Mouse (Mus musculus): ENCODE measurements around the gene Art4. TPM values are rescaled to one million over a fixed set of nuclear protein-coding genes. Genes with fewer than 3 reads are reported as not detected.

Art4 gene
- total and polyA plus RNA-seq, 3 experiments: 0.50 to 0.60 TPM; not detected in 1

DNA sequence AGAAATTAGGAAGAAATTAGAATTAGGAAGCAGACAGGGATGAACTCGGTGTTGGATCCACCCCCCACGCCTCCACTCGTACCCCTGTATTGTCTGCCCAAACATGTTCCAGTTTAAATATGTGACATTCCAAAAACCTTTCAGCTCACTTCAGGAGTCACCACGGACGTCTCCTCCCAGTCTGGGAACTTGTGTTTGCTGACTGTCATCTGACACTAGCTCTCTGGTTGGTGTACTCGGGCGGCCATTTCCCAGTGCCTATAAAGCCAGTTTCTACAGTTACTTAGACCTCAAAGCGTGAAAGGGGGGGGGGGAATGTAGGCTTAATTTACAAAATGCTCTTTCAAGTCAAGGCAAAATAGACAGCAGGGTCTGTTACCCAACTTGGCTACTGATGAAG lies 24.1 kb upstream of the Art4 start:
- Histone ChIP-seq H3K27me3 (ENCODE audit: control insufficient read depth in 1 of 2, insufficient read depth in 2 of 2, low read length in 2 of 2) (no peaks in the 10 kb centered on the region; a peak in 1 of 4 replicates), H3K79me2 (ENCODE audit: control insufficient read depth, insufficient read depth, low read length, poor library complexity) (no peaks in the 10 kb centered on the region), H3K4me1 (ENCODE audit: control insufficient read depth in 1 of 2, insufficient read depth in 2 of 2, low read length in 2 of 2) (no peaks in the 10 kb centered on the region), H3K9me3 (replicated peaks; ENCODE audit: insufficient read depth, low read length) (no peaks in the 10 kb centered on the region), H3K4me3 (ENCODE audit: control insufficient read depth in 1 of 2, insufficient read depth in 1 of 2, low read depth in 2 of 2, low read length in 2 of 2) (no peak overlapping the region), H3K9ac (ENCODE audit: control insufficient read depth, low read depth, low read length, poor library complexity, severe bottlenecking) (no peak overlapping the region), H3K27ac (ENCODE audit: control insufficient read depth, low read depth, low read length) (no peak overlapping the region), H3K36me3 (ENCODE audit: control insufficient read depth in 1 of 2, insufficient read depth in 2 of 2, low read length in 2 of 2) (no peaks in the 10 kb centered on the region)
- DNase-seq (ENCODE audit: low read depth, low spot score): no peak
- TF ChIP-seq SIN3A (IDR thresholded peaks at IDR 0.05; ENCODE audit: low read length) (no peak), MYC (IDR thresholded peaks at IDR 0.05; ENCODE audit: low read depth, low read length) (no peak), NRF1 (IDR thresholded peaks at IDR 0.05; ENCODE audit: insufficient read depth, low read depth, low read length, poor library complexity, severe bottlenecking) (no peak), POLR2AphosphoS2 (IDR thresholded peaks at IDR 0.05; ENCODE audit: low read length) (no peak), POLR2AphosphoS5 (IDR thresholded peaks at IDR 0.05; ENCODE audit: borderline replicate concordance, low read depth, low read length) (no peak), CTCF (IDR thresholded peaks at IDR 0.05 in 2 of 3, conservative IDR thresholded peaks at IDR 0.05 in 1 of 3; ENCODE audit: control insufficient read depth in 1 of 3, insufficient read depth in 1 of 3, low read depth in 2 of 3, low read length in 3 of 3, poor library complexity in 1 of 3, severe bottlenecking in 1 of 3) (no peak), USF1 (IDR thresholded peaks at IDR 0.05; ENCODE audit: low read depth, low read length) (no peak), GATA1 (IDR thresholded peaks at IDR 0.05; ENCODE audit: low read depth, low read length) (no peak), MYB (IDR thresholded peaks at IDR 0.05; ENCODE audit: low read depth, low read length) (no peak), BHLHE40 (IDR thresholded peaks at IDR 0.05; ENCODE audit: borderline replicate concordance, low read depth, low read length) (no peak), KAT2A (conservative IDR thresholded peaks at IDR 0.05; ENCODE audit: low read depth, low read length) (no peak), TBP (IDR thresholded peaks at IDR 0.05; ENCODE audit: low read depth, low read length) (no peak), UBTF (IDR thresholded peaks at IDR 0.05; ENCODE audit: borderline replicate concordance, insufficient read depth, low read depth, low read length) (no peak), POLR2A (IDR thresholded peaks at IDR 0.05; ENCODE audit: control insufficient read depth in 1 of 2, insufficient read depth in 1 of 2, low read depth in 1 of 2, low read length in 2 of 2, poor library complexity in 1 of 2) (no peak), SMC3 (IDR thresholded peaks at IDR 0.05; ENCODE audit: low read depth, low read length) (no peak), ZNF384 (IDR thresholded peaks at IDR 0.05; ENCODE audit: low read depth, low read length) (no peak), USF2 (IDR thresholded peaks at IDR 0.05; ENCODE audit: borderline replicate concordance in 1 of 2, insufficient read depth in 1 of 2, low read depth in 1 of 2, low read length in 2 of 2) (no peak), TAL1 (IDR thresholded peaks at IDR 0.05; ENCODE audit: low read length) (no peak)

DNA sequence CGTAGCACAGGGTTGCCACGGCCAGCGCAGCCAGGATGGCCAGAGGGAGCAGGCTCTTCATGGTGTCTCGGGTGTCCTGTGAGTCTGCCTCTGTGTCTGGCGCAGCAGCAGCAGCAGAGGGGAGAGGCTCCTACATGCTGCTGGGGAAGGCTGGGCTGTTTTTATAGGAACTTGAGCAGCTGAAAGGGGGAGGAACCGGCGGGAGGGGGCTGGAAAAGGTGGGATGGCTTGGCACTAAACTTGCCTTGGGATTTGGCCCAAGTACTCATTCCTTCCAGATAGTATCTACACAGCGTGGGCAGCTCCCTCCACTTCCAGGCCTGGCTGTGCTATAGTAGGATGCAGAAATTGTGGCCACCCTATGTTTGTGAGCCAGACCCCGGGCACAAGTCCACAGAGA lies 18.1 kb upstream of the Art4 start, which contains the start of gene Mgp:
TSS of gene Mgp (minus strand) at position 154 of the 400 bp plus-strand sequence.
- H3K4me1 ChIP-seq (ENCODE audit: control insufficient read depth in 1 of 2, insufficient read depth in 2 of 2, low read length in 2 of 2): no peaks in the 10 kb centered on the region
- no peak within 1 kb of the TSS for H3K27ac ChIP-seq (ENCODE audit: control insufficient read depth, low read depth, low read length)
- H3K9me3 ChIP-seq (replicated peaks; ENCODE audit: insufficient read depth, low read length): no peaks in the 10 kb centered on the region
- no peak within 1 kb of the TSS for H3K9ac ChIP-seq (ENCODE audit: control insufficient read depth, low read depth, low read length, poor library complexity, severe bottlenecking)
- H3K4me3 ChIP-seq (ENCODE audit: control insufficient read depth in 1 of 2, insufficient read depth in 1 of 2, low read depth in 2 of 2, low read length in 2 of 2): no peak within 1 kb of the TSS
- H3K79me2 ChIP-seq (ENCODE audit: control insufficient read depth, insufficient read depth, low read length, poor library complexity): no peaks in the 10 kb centered on the region
- H3K27me3 ChIP-seq (ENCODE audit: control insufficient read depth in 1 of 2, insufficient read depth in 2 of 2, low read length in 2 of 2): peaks cover 0 to 8% of the 10 kb centered on the region in 2 experiments; a peak in 3 of 4 replicates
- TF ChIP-seq E2F4 (IDR thresholded peaks at IDR 0.05; ENCODE audit: borderline replicate concordance, low read depth, low read length) (no peak), RCOR1 (IDR thresholded peaks at IDR 0.05; ENCODE audit: low read depth, low read length) (no peak), POLR2AphosphoS5 (IDR thresholded peaks at IDR 0.05; ENCODE audit: borderline replicate concordance, low read depth, low read length) (no peak), CTCF (IDR thresholded peaks at IDR 0.05 in 2 of 3, conservative IDR thresholded peaks at IDR 0.05 in 1 of 3; ENCODE audit: control insufficient read depth in 1 of 3, insufficient read depth in 1 of 3, low read depth in 2 of 3, low read length in 3 of 3, poor library complexity in 1 of 3, severe bottlenecking in 1 of 3) (no peak), USF2 (IDR thresholded peaks at IDR 0.05; ENCODE audit: borderline replicate concordance in 1 of 2, insufficient read depth in 1 of 2, low read depth in 1 of 2, low read length in 2 of 2) (no peak), MAX (IDR thresholded peaks at IDR 0.05; ENCODE audit: low read length) (no peak), CHD1 (IDR thresholded peaks at IDR 0.05; ENCODE audit: low read depth, low read length) (no peak)
- H3K36me3 ChIP-seq (ENCODE audit: control insufficient read depth in 1 of 2, insufficient read depth in 2 of 2, low read length in 2 of 2): no peaks in the 10 kb centered on the region
- DNase-seq (ENCODE audit: low read depth, low spot score): no peak
